Mouse (Mus musculus): ENCODE measurements around the gene Zdhhc17.

GRCm38 (mm10) chr10:111024746-111025145 lies 14.8 kb upstream of the Zdhhc17 start:
- no peak for TF ChIP-seq POLR2A (IDR thresholded peaks at IDR 0.05; ENCODE audit: insufficient read depth, low read length)
- TF ChIP-seq CTCF (IDR thresholded peaks at IDR 0.05; ENCODE audit: low read depth, low read length), result no peak
- no peak for TF ChIP-seq EP300 (IDR thresholded peaks at IDR 0.05; ENCODE audit: insufficient read depth, low read depth, low read length)
